Mouse (Mus musculus): ENCODE data around the gene Polq.
A peak's percentile ranks its signal among the peaks of the same experiment; 100 is the strongest.

The Polq gene

DNA sequence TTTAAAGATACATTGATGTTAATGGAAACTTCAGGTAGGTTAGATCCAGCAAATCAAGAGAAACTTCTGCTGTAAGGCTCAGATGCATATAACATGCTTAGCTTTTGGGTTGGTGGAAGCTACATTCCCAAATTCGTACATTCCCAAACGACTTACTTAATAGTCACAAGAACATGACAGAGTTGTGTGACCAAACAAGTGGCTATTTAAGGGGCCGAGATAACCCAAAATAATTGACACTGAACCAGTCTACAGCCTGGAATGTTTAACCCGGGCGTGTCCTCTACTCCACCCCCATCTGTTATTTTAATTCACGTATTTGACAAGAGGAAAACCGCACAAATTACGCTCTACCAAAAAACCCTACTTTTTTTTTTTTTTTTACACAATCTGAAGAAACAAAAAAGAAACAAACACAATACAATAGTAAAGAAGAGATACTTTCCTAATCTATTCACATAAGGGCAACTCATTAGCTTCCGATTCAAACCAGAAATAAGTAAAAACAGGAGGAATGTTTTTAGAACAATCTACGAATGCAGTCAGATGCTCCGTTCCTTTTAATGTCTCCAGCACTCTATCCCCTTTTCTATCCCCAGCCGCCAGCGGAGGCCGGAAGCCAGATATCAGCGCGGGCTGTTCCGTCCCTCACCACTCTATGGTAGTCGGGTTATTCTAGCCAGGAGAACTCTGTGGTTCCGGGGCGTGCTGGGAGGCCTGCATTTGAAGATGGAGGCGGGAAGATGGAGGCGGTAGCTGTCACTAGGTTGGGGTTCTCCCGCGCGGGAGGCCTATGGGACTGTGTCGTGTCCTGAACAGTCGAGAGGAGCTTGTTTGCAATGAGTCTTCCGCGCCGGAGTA is at the start of gene Polq:
TSS of gene Polq (plus strand) at position 726 of the 861 bp plus-strand sequence.
- DNase-seq (ENCODE audit: low spot score in 2 of 2): peak; percentile 94 to 95

DNA sequence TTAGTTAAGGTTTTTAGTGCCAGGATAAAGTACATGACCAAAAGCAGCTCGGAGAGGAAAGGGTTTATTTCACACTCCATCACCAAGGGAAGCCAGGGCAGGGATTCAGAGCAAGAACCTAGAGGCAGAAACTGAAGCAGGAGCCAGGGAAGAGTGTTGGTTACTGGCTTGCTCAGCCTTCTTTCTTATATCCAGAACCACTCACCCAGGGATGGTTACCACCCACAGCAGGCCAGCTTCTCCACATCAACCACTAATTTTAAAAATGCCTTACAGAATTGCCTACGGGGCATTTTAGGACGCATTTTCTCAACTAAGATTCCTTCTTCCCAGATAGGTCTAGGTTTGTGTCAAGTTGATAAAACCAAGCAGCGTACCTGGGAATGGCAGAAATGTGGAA is 48.2 kb upstream of the Polq start:
- DNase-seq (ENCODE audit: low spot score in 2 of 2): no peak

DNA sequence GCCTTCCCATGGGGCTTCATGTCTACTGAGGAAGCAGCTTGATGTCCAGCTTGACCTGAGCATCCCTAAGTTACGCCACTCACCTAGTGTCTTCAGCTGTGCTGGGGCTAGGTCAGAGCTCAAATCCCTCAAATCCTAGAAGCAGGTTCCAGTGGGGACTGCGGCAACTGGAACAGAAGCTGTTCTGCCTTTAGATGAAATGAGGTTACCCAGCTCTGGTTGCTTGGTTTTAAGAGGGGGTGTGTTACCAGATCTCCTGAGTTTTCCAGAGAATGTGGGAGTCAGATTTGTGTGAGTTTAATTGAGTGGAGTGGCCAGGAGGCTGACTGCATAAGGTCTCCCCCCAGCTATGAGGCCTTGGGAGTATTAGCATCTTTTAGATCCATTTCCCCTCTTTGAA is 32.5 kb upstream of the Polq start:
- no peak for DNase-seq (ENCODE audit: low spot score in 2 of 2)

DNA sequence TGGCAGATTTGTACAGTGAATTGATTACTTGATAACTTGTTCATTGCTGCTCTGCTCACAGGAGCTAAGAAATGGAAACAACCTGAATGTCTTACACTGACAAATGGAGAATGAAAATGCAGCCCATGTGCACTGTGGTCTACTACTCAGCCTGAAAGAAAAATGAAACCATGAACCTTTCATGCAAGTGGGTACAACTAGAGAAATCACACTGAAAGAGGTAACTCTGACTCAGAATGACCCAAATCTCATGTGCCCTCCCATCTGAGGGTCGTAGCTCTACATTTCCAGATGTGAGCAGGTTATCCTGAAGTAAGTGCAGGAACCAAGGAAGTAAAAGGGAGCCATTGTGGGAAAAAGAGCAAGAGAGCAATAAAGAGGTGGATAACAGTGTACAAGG is 27.8 kb upstream of the Polq start:
- no peak for DNase-seq (ENCODE audit: low spot score in 2 of 2)

DNA sequence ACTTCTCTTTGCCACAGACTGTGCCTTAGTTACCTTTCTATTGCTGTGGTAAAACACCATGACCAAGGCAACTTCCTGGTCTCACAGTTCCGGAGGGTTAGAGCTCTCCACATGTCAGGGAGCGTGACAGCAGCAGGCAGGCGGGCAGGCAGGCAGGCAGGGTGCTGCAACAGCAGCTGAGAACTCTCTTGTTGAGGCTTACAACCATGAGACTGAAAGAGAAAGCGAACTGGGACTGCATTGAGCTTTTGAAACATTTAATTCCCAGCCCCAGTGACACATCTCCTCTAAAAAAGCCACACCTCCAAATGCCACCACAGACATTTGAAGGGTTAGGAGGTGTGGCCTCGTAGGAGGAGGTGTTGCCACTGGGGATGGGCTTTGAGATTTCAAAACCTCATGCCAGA is 25.9 kb upstream of the Polq start:
- DNase-seq (ENCODE audit: low spot score in 2 of 2): peak in 1 of 2 experiments; percentile 63

DNA sequence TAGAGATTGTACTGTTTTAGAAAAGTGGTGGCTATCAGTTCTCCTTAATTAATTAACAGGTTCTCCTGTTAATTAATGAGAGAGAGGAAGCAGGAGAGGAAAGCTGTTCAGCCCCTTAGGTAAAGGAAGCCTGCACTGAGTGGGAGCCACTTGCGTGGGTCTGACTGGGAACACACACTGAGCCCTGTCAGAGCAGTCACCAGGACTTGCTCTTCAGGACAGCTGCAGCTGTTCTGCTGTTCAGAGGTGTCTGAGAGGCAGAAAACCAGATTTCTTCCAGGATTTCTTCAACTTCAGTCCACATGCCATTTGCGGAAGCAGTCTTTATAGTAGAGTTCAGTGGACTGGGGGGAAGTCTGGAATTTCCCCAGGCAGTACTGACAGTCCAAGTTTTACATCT is 24.2 kb upstream of the Polq start:
- DNase-seq (ENCODE audit: low spot score in 2 of 2): peak in 1 of 2 experiments; percentile 36

DNA sequence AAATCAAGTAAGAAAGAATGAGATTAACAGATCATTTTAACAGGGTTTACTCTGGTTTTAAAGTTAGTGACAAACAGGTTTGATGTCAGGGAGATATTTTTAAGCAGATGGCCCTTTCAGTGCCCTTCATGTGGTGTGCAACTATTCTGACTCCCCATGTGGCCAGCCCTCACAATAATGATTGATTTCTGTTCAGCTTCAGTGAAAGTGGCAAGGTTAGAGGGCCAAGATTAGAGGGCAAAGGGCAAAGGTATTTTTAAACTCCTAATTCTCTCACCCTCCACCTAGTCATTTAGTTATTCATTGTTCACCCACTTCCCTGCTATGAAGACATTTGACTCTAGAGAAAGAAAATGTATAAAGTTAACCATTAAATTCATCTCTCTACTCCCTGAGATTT is 23.5 kb upstream of the Polq start:
- peak in 1 of 2 experiments; percentile 5 for DNase-seq (ENCODE audit: low spot score in 2 of 2)

DNA sequence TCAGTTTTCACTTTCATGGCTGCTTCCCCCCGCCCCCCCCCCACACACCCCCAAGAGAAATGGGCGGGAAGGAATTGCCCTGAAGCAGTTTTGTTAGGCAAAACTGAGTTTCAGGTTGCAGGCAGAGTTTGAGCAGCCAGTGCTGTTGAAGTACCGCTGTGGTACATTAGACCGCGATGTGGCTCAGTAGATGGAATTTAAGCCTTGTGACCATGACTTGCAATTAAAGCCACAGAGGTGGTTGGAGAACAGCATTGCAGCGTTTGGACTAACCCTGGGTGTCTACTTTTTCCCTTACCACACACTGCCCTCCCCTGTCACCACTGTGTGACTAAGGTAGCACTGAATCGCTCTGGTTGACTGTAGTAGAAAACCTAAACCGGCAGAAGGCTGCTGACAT is 22.1 kb upstream of the Polq start:
- peak in 1 of 2 experiments; percentile 41 for DNase-seq (ENCODE audit: low spot score in 2 of 2)

DNA sequence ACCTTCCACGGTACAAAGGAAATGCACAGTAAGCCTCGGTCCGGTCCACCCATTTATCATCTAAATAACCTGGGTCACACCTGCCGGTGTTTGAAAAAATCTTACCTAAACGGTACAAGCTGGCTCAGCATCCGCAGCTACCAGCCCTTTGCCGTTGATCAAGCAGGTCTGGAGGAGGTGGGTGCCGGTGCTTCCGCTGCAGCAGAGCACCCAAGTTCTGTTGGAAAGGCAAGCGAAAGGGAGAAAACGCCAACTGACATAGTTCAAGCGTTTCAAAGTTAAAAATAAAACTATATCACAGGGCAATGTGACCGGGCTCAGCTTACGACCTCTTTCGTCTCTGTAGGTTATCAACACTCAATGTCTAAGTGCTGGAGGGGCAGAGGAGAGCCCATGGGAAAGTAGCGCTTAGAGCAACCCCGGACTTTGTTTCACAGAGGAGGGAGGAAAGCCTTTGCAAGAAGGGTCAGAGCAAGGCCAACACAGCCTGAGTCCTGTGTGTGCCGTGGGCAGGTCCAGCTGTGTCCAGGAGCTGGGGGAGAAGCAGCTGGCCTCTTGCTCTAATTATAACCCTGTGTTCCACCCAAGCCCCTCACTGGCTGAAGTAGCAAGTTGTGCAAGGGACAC is 21.5 kb upstream of the Polq start, which contains the start of gene Fbxo40:
TSS of gene Fbxo40 (minus strand) at position 469 of the 627 bp plus-strand sequence.
- DNase-seq (ENCODE audit: low spot score in 2 of 2): peak in 1 of 2 experiments; percentile 50

DNA sequence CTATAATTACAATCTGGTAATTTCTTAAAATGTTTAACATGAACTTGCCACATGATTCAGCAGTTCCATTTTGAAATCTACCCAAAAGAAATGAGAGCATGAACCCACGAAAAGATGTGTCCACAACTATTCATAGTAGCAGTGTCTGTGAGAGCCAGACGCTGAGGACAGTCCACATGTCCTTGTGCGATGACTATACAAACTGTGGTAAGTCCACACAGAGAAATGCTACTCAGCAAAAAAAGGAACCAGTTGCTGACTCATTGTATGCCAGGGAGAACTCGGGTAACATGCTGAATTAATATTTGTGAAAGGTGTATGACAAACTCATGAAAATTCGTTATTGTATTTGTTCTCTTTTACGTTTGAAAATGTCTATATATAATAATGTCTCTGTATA is 13.9 kb upstream of the Polq start:
- peak in 1 of 2 experiments; percentile 16 for DNase-seq (ENCODE audit: low spot score in 2 of 2)

DNA sequence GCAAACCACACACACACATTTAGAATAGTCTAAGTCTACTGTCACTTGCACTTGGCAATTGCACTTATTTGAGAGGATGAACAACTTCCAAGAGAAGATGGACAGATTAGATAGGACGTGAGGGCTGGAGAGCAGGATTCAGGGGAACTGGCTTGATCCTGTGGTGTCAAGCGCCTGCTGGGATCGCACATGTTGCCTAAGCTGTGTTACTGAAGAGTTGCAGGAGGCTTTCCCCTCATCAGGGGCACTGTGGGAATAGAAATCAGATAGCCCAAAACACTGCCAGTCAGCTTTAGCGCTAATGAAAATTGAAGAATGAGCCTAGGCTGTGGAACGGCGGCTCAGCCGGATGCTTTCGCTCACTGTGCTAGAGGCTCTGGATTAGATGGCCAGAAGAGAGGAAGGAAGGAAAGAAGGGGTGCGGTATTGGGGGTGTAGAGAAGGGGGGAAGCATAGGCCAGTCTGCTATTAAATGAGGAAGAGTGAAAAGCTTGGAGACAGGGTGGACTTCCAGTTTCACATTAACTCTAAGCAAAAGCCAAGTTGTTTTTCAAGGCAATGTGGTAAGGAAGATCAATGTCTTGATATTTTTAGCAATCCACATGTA is 12.1 kb upstream of the Polq start:
- no peak for DNase-seq (ENCODE audit: low spot score in 2 of 2)

DNA sequence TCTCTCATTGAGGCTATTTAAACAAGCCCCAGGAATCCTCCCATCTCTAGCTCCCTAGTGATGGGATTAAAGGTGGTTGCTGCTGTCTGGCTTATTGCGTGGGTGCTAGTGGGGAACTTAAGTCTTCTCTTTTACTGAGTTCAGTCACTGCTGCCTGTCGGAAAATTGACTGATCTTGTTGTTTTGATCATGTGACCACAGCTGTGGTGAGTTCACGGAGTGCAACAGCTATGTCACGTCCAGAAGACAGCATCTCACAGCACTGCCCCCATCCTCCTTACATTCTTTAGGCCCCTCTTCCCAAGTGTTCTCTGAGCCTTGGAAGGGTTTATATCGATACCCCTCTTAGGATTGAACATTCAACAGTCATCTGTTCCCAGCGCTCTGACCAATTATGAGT is 2.3 kb upstream of the Polq start:
- no peak for DNase-seq (ENCODE audit: low spot score in 2 of 2)

DNA sequence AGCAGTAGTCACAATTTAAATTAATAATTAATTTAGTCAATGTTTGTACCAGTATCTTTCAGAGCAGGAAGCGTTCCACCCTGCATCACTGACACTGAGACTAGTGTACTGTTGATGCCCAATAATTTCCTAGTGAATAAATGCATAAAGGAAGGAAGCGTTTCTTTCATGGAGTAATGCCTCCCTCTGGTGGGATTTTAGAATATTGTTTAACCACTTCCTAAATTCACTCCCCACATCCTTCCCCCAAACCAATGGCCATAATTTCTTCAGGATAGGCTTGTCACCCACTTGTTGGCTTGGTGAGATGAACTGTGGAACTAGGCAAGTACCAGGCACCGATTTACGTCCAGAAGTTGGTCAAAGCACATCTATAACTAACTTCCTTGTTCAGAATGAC is 1.2 kb upstream of the Polq start:
- peak in 1 of 2 experiments; percentile 62 for DNase-seq (ENCODE audit: low spot score in 2 of 2)

DNA sequence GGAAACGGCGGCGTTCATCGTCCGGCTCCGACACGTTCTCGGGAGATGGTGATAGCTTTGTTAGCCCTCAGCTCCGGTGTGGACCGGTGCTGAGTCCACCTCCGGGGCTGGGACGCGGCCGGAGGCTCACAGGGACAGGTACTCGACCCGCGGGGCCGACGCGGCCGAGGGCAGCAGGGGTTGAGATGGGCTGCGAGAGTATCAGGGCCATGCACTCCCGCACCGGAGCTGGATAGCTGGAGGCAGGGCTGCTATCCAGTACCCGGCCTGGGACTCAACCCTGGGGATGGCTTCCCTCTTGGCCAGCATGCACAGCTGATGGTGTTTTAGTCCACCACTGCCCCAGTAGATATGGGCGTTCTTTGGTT is 320 bp downstream of the Polq start:
- no peak for DNase-seq (ENCODE audit: low spot score in 2 of 2)

DNA sequence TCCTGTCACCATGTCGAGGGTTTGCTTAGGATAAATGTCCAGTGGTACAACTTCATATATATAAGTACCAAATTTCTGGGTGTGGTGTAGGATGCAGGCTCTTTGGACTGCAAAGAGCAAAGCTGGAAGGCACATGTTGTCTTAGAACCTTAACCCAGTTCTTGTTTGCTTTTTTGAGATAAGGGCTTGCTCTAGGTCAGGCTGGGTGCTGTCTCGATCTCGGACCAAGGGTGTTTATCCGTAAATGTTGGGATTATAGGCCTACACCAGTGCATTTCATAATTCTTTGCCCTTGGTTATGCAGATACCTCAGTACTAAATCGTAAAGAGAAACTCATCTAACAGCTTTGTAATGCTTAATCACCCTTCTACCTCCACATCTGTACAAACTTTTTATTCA is 750 bp downstream of the Polq start:
- DNase-seq (ENCODE audit: low spot score in 2 of 2): no peak

DNA sequence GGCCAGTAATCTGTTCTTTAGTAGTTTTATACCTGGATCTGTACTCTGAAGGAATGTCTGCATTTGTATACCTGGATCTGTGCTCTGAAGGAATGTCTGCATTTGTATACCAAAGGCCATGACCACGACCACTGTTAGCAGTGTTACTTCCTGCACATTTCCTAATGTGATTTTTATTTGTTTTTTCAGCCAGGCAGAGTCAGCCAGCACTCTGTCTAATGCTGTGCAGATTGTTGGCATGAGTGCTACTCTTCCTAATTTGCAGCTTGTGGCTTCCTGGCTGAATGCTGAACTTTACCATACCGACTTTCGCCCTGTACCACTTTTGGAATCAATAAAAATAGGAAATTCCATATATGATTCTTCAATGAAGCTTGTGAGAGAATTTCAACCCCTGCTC is 16.0 kb downstream of the Polq start:
- DNase-seq (ENCODE audit: low spot score in 2 of 2): no peak

DNA sequence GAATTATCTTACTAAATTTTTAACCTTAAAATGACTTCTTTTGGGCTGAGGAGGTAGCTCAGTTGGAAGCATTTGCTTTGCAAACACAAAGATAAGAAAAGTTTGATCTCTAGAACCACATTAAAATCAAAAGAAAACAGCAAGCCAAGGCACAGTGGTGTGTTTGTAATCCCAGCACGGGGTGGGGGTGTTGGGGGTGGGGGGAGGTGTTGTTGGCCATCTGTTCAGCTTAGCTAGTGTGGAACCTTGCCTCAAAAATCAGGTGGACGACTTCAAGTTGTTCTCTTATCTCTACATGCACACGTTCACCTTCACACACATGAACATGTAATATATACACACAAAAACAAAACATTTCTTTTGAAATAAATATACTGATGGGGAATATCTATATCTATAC is 20.4 kb downstream of the Polq start:
- no peak for DNase-seq (ENCODE audit: low spot score in 2 of 2)

DNA sequence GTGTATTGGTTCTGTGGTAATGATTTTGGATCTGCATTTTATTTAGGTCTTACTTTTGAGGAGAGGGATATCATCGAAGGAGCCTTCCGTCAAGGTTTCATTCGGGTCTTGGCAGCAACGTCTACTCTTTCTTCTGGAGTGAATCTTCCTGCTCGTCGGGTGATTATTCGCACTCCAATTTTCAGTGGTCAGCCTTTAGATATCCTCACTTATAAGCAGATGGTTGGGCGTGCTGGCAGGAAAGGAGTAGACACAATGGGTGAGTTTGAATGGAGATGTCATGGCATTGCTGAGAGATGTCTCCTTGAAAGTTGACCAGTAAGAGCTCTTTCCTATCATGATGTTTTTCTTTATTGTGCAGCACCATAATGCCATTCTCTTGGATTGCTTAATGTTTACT is 23.2 kb downstream of the Polq start:
- DNase-seq (ENCODE audit: low spot score in 2 of 2): no peak

DNA sequence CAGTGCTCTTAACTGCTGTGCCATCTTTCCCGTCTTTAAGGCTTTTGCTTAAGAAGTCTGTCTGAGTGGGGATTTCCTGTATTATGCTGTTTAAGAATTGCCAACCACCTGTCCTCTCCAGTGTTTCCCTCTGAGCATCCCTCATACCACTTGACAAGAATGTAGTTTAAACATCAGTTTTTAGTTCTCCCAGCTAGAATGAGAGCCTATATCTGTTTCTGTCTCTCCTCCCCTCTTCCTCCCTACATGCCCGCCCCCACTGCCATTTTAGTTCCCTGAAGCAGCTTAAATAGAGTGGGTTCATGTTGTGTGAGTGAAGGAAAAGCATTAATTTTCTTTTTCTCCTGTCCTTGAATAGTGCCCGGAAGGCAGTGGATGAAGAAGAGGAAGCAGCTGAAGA is 48.0 kb downstream of the Polq start:
- DNase-seq (ENCODE audit: low spot score in 2 of 2): no peak

DNA sequence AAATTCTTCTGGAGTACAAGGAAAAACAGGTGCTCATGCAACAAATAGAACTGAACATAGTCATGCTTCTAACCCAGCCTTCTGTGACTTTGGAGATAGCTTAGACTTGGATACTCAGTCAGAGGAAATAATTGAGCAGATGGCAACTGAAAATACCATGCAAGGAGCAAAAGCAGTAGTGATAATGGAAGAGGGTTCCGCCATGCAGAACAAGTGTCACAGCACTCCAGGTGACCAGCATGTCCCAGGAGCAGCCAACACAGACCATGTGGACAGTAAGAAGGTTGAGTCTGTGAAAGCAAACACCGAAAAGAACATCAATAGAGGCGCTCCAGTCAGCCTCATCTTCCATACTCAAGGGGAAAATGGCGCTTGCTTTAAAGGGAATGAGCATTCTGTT is 49.7 kb downstream of the Polq start:
- DNase-seq (ENCODE audit: low spot score in 2 of 2): no peak

DNA sequence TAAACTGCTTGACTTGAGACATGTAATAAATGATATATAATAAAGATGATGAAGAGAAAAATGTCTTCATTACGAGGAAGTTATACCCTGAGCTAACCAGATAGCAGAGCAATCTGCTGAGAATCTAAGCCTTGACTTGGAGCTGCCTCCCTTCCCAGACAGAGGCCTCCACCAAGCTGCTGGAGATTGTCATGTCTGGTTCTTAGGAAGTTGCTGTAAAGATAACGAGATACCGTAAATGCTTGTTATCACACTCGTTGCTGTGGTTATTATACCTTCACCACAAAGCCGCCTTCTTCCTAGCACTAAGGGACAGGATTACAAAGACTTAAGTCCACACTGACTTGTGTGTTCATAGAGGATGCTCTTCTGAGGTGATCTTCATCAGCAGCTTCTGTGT is 60.8 kb downstream of the Polq start:
- DNase-seq (ENCODE audit: low spot score in 2 of 2): no peak

DNA sequence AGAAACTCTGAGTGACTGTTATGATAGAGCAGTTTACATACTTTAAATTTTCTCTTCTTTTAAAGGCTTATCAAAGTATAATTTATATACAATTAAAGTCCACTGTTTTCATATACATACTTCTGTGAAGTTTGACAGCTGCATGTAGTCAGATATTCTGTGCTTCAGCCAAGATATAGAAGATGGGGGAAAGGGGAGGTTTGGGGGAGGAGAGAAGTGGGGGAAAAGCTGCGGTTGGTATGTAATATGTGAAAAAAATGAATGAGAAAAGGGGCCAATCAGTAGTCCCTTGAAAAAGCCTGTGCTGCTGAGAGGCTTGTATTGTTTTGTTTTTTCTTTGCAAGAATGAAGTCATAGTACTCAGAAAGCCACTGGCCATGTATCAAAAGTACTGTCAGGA is 78.1 kb downstream of the Polq start:
- DNase-seq (ENCODE audit: low spot score in 2 of 2): no peak
